Mouse (Mus musculus): ENCODE measurements around the gene Setx. TPM values are rescaled to one million over a fixed set of nuclear protein-coding genes. Genes with fewer than 3 reads are reported as not detected.

The Setx gene
- polyA plus RNA-seq, 1 experiment = 15.6 TPM

- Histone ChIP-seq H3K4me1 (ENCODE audit: control insufficient read depth, insufficient read depth, insufficient read length, low read length) (peaks cover 2% of the 10 kb centered on the region; the same call in 1 of the 2 replicates), H3K27ac (replicated peaks; ENCODE audit: low read depth, low read length) (no peak overlapping the region), H3K4me3 (ENCODE audit: insufficient read depth, low read depth, low read length) (no peak overlapping the region)
Observed at GRCm38 (mm10) chr2:29191216-29192215, 67.5 kb downstream of the Setx start.

- Histone ChIP-seq H3K4me3 (ENCODE audit: insufficient read depth, low read depth, low read length) (no peak overlapping the region), H3K27ac (replicated peaks; ENCODE audit: low read depth, low read length) (no peak overlapping the region), H3K4me1 (ENCODE audit: control insufficient read depth, insufficient read depth, insufficient read length, low read length) (peaks cover 2% of the 10 kb centered on the region; the same call in 1 of the 2 replicates)
Observed at GRCm38 (mm10) chr2:29192629-29193278, 68.8 kb downstream of the Setx start.

- peak overlapping the region; percentile 44 for H3K4me3 ChIP-seq (ENCODE audit: insufficient read depth, low read depth, low read length)
- no peak overlapping the region for H3K27ac ChIP-seq (replicated peaks; ENCODE audit: low read depth, low read length)
- H3K4me1 ChIP-seq (ENCODE audit: control insufficient read depth, insufficient read depth, insufficient read length, low read length) = peaks cover 4% of the 10 kb centered on the region; the same call in 1 of the 2 replicates
Observed at GRCm38 (mm10) chr2:29193819-29194546, 70.0 kb downstream of the Setx start.

GRCm38 (mm10) chr2:29194547-29195463 lies 70.8 kb downstream of the Setx start:
- H3K27ac ChIP-seq (replicated peaks; ENCODE audit: low read depth, low read length) = no peak overlapping the region
- H3K4me1 ChIP-seq (ENCODE audit: control insufficient read depth, insufficient read depth, insufficient read length, low read length) = peaks cover 4% of the 10 kb centered on the region; the same call in 1 of the 2 replicates
- H3K4me3 ChIP-seq (ENCODE audit: insufficient read depth, low read depth, low read length) = peak overlapping the region; percentile 44

- H3K27ac ChIP-seq (replicated peaks; ENCODE audit: low read depth, low read length) = no peak overlapping the region
- H3K4me1 ChIP-seq (ENCODE audit: control insufficient read depth, insufficient read depth, insufficient read length, low read length) = peaks cover 4% of the 10 kb centered on the region; the same call in 1 of the 2 replicates
- no peak overlapping the region for H3K4me3 ChIP-seq (ENCODE audit: insufficient read depth, low read depth, low read length)
Observed at GRCm38 (mm10) chr2:29196844-29197243, 72.9 kb downstream of the Setx start.

- no peak overlapping the region for H3K27ac ChIP-seq (replicated peaks; ENCODE audit: low read depth, low read length)
- no peak overlapping the region for H3K4me3 ChIP-seq (ENCODE audit: insufficient read depth, low read depth, low read length)
- 0 out of 2 replicates have a peak, but pooled peaks cover 4% of the 10 kb centered on the region for H3K4me1 ChIP-seq (ENCODE audit: control insufficient read depth, insufficient read depth, insufficient read length, low read length)
Observed at GRCm38 (mm10) chr2:29198446-29198845, 74.5 kb downstream of the Setx start.

- H3K4me3 ChIP-seq (ENCODE audit: insufficient read depth, low read depth, low read length) = no peak overlapping the region
- 0 out of 2 replicates have a peak, but pooled peaks cover 2% of the 10 kb centered on the region for H3K4me1 ChIP-seq (ENCODE audit: control insufficient read depth, insufficient read depth, insufficient read length, low read length)
- H3K27ac ChIP-seq (replicated peaks; ENCODE audit: low read depth, low read length) = no peak overlapping the region
Observed at GRCm38 (mm10) chr2:29199909-29200308, 75.9 kb downstream of the Setx start.

- H3K4me3 ChIP-seq (ENCODE audit: insufficient read depth, low read depth, low read length) = no peak overlapping the region
- 0 out of 2 replicates have a peak, but pooled peaks cover 2% of the 10 kb centered on the region for H3K4me1 ChIP-seq (ENCODE audit: control insufficient read depth, insufficient read depth, insufficient read length, low read length)
- H3K27ac ChIP-seq (replicated peaks; ENCODE audit: low read depth, low read length) = no peak overlapping the region
Observed at GRCm38 (mm10) chr2:29201223-29201955, 77.4 kb downstream of the Setx start.

GRCm38 (mm10) chr2:29206156-29206555 lies 82.2 kb downstream of the Setx start:
- Histone ChIP-seq H3K4me1 (ENCODE audit: control insufficient read depth, insufficient read depth, insufficient read length, low read length) (no peaks in the 10 kb centered on the region), H3K4me3 (ENCODE audit: insufficient read depth, low read depth, low read length) (no peak overlapping the region), H3K27ac (replicated peaks; ENCODE audit: low read depth, low read length) (no peak overlapping the region)

GRCm38 (mm10) chr2:29216286-29217012 lies 92.5 kb downstream of the Setx start:
- Histone ChIP-seq H3K4me3 (ENCODE audit: insufficient read depth, low read depth, low read length) (no peak overlapping the region), H3K27ac (replicated peaks; ENCODE audit: low read depth, low read length) (peak overlapping the region; percentile 98), H3K4me1 (ENCODE audit: control insufficient read depth, insufficient read depth, insufficient read length, low read length) (0 out of 2 replicates have a peak, but pooled peaks cover 3% of the 10 kb centered on the region)

- Histone ChIP-seq H3K4me3 (ENCODE audit: insufficient read depth, low read depth, low read length) (no peak overlapping the region), H3K27ac (replicated peaks; ENCODE audit: low read depth, low read length) (peak overlapping the region; percentile 98), H3K4me1 (ENCODE audit: control insufficient read depth, insufficient read depth, insufficient read length, low read length) (0 out of 2 replicates have a peak, but pooled peaks cover 3% of the 10 kb centered on the region)
Observed at GRCm38 (mm10) chr2:29217042-29217441, 93.1 kb downstream of the Setx start.

GRCm38 (mm10) chr2:29217897-29218296 lies 93.9 kb downstream of the Setx start:
- peak overlapping the region; percentile 21; the same call in 1 of the 2 replicates for H3K4me3 ChIP-seq (ENCODE audit: insufficient read depth, low read depth, low read length)
- H3K4me1 ChIP-seq (ENCODE audit: control insufficient read depth, insufficient read depth, insufficient read length, low read length) = peaks cover 3% of the 10 kb centered on the region; the same call in 1 of the 2 replicates
- peak overlapping the region; percentile 77 for H3K27ac ChIP-seq (replicated peaks; ENCODE audit: low read depth, low read length)

- no peak overlapping the region for H3K4me3 ChIP-seq (ENCODE audit: insufficient read depth, low read depth, low read length)
- H3K27ac ChIP-seq (replicated peaks; ENCODE audit: low read depth, low read length) = no peak overlapping the region
- peaks cover 3% of the 10 kb centered on the region; the same call in 1 of the 2 replicates for H3K4me1 ChIP-seq (ENCODE audit: control insufficient read depth, insufficient read depth, insufficient read length, low read length)
Observed at GRCm38 (mm10) chr2:29218831-29219230, 94.8 kb downstream of the Setx start.
